Mouse (Mus musculus): Measurements from ENCODE around the gene Fgfr2.

DNA sequence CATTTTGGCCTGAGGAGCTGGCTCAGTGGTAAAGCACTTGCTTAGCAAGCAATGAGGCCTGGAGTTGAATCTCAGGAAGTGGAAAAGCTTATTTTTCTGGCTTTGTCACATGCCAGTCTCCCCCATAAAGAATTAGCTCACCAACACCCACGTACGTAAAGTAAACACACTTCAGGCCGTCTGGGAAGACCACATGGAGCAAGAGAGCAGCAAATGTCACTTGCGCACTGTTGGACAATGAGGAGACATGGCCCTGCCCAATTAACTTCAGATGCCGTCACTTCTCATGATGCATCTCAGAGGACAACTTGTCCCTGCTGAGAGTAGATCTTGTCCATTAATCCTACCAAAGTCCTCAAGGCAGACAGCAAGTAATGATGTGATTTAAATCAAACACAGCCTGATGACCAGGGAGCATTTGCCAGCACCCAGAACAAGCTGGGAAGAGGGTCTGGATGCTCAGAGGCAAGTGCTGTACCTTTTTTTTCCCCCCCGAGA, 774.0 kb downstream of the Fgfr2 start:
- TF ChIP-seq CTCF (IDR thresholded peaks at IDR 0.05; ENCODE audit: control insufficient read depth, insufficient read depth, insufficient read length), result no peak
- TF ChIP-seq USF1 (IDR thresholded peaks at IDR 0.05; ENCODE audit: low read depth), result no peak
- TF ChIP-seq MYOD1 (IDR thresholded peaks at IDR 0.05; ENCODE audit: control insufficient read depth, insufficient read length, low read depth), result no peak
- TF ChIP-seq MAX (IDR thresholded peaks at IDR 0.05), result no peak
- no peak for TF ChIP-seq MYOG (IDR thresholded peaks at IDR 0.05; ENCODE audit: control insufficient read depth, extremely low read depth, insufficient read length)
